Mouse (Mus musculus) heart, postnatal 36 days (tissue): ENCODE data around the gene Cemip. TPM values are rescaled to one million over a fixed set of nuclear protein-coding genes. Genes with fewer than 3 reads are reported as not detected.
A peak's percentile ranks its signal among the peaks of the same experiment; 100 is the strongest.
"Not testable (repeated sequence)": the region's sequence is repeated elsewhere in the genome, so short reads cannot be mapped to it uniquely, and the experiment has no call there.

Experiments
- DNase-seq, 2 experiments: peaks; one replicate each; pipeline ENCODE4 v3.0.0; 2021 to 2022
- intact Hi-C: fragments of 180-260 bp; cut with DNase I; formaldehyde crosslinking; loops from one replicate; pipeline ENCODE4 v1.15.1; 2025
- total RNA-seq, 2 experiments: library from RNA; stranded (reverse); gene quantifications; 2 replicates each; pipeline ENCODE4 v1.2.3; 2021

The Cemip gene
- total RNA-seq: under 1 TPM in 1 of 2 experiments, not detected in 1; 0.14 TPM

DNA sequence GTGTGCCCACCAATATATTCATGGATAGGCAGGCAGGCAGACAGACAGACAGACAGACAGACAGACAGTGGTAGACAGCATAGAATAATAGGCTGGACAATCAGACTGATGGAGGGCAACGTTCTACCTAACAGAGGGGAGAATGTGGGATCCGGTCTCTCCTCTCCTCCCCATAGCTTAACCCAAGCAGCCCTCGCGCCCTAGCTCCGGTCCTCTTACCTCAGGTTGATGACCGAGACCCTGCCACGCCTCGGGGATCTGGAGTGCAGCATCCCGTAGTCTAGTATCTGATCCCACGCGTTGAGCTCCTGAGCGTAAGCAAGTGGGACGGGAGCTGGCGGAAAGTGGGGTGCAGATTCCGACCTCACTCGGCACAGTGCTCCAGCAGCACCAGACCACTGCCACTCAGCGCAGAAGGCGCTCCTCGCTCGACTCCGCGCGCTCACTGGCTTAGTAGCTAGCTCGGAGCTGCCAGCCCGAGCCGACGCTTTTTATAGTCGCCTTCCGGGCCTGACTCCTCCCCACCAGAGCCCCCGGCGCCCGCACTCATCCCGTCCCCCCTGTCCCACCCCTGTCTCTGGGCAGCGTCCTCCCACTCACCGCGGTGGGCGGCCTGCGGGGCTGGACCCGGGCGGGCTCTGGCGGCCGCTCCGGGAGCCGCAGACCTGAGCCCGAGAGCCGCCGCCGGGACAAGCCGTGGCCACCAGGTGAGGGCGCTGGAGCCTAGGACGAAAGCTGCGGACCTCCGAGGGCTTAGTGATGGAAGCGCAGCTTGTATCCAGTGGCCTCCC is at the start of gene Cemip:
Cemip (minus strand) TSS at position 464 of the 791 bp plus-strand sequence.
- DNase-seq: peak; percentile 76 to 81
- intact Hi-C loops: loop anchor here (1.0 to 2.0 kb wide), 3 partner anchors 67 to 270 kb away; no protein-coding TSS in a partner anchor

DNA sequence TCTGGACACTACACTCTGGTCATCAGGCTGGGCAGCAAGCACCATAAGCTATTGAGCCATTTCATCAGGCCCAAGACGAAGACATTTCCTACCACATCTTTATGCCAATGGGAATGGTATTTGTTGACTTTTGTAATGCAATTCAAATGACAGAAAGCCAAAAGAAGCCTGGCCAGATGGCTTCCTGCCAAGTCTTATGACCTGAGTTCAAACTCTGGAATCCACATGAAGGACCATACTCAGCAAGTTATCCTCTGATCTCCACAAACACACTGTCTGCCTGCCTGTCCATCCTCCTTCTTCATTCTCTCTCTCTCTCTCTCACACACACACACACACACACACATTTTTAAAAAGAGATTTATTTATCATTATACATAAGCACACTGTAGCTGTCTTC is 46.4 kb upstream of the Cemip start:
- intact Hi-C loops: no loop called here
- peak in 1 of 2 experiments; percentile 37 for DNase-seq

DNA sequence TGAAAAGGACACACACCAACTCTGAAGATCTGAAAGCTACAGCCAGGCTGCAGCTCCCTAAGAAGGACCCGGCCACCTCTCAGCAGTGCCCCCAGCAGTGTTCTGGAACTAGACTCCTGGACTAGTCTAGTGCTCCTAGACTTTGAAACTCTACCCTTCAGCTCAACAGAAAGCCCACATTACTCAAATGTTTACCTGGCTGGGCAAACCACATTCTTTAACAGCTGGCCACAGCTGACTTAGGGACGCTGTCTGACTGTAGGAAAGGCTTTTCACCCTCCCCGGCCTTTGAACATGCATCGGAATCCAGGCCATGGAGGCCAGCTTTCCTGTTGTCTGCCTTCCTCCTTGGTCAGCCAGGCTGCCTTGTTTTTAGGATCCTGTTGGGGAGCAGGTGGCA is 45.4 kb upstream of the Cemip start:
- intact Hi-C loops: no loop called here
- no peak for DNase-seq

DNA sequence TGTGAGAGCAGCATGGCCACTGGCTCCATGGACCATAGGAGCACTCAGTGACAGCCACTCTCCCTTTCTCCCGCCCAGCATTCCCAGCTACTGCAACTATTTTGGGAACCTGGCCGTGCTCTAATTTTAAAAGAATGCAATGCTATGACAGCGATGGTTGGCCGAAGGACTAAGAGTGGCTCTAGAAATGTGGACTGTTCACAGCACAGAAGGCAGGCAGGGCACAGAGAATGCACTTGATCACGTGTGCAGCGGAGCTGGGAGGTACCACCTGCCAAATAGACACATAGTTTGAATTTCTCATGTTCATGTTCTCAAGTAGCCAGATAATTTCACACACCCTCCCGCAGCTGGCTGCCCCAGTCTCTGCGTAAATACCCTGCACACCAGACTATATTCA is 42.4 kb upstream of the Cemip start:
- intact Hi-C loops: no loop called here
- DNase-seq: peak in 1 of 2 experiments; percentile 39

DNA sequence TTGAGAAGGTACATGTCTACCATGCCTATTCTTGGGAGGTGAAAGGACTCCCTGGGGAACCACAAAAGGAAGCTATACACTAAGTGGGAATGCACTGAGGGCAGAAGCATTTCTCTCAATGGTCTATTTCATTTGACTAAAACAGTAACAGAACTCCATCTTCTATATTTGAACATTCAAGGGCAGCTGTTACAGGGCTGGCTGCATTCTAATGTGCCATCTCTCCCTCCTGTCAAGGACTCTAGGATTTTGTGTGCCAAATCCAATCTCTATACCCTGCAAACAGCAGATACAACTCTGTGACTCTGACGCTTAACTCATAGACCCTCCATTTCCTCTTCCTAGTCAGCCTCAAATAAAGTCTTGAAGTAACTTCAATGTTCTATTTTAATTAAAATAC is 39.4 kb upstream of the Cemip start:
- intact Hi-C loops: no loop called here
- DNase-seq: no peak

DNA sequence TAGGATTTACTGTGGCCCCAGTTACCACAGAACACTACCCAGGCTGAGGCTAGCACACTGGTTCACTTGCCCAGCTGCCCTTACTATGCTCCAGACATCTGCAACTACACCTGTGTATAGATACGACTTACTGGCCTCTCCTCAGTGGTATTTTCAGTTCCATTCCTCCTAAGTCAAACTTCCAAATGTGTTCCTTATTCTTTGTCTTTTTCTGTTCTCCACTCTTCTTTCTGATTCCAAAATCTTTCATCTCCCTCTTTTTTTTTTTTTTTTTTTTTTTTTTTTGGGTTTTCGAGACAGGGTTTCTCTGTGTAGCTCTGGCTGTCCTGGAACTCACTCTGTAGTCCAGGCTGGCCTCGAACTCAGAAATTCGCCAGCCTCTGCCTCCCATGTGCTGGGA is 37.3 kb upstream of the Cemip start:
- not testable (repeated sequence) for DNase-seq

DNA sequence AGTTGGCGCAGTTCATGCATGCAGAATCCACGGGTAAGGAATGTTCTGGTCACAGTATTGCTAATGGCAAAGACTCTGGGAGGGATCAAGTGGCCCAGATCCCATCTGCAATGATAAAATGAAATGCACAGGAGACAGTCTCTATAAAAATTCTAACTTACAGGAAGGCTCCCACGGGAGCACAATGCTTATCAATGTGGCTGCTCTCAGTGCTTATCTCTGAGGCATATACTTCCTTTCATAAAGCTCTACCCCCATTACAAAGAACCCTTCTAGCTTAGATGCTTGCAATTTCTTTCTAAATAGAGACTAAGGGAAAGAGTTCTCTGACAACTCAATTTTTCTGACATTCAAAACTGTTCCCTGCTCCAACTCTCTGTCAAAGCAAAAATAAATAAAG is 35.5 kb upstream of the Cemip start:
- no peak for DNase-seq
- intact Hi-C loops: no loop called here

More for the DNA sequence above, 37.3 kb upstream of the Cemip start:
- intact Hi-C loops: not testable (repeated sequence)

DNA sequence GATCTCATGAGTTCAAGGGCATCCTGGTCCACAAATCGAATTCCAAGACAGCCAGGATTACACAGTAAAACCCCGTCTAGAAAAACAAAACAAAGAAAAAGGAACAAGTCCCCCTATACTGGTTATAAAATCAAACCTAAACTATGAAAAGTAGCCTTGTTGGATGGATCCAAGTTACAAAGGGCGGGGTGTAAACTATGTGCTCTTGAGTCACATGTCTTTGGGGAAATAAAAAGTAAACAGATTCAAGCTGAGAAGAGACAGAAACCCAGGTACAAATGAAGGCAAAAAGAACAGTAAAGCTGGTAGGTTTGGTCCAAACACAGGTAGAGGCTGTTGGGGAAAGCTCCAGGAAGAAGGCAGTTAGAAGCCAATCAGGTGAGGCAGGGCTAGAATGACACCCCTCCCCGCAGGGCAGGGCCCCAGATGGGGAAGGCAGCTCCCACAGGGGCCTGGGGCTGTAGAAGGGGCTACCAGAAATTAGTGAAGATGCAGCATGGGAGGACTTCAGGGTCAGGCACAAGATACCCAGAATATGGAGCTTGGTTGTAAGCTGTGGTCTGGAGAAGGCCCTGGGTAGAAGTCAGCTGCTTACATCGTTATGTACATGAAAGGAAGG is 33.9 kb upstream of the Cemip start:
- DNase-seq: no peak
- intact Hi-C loops: no loop called here

DNA sequence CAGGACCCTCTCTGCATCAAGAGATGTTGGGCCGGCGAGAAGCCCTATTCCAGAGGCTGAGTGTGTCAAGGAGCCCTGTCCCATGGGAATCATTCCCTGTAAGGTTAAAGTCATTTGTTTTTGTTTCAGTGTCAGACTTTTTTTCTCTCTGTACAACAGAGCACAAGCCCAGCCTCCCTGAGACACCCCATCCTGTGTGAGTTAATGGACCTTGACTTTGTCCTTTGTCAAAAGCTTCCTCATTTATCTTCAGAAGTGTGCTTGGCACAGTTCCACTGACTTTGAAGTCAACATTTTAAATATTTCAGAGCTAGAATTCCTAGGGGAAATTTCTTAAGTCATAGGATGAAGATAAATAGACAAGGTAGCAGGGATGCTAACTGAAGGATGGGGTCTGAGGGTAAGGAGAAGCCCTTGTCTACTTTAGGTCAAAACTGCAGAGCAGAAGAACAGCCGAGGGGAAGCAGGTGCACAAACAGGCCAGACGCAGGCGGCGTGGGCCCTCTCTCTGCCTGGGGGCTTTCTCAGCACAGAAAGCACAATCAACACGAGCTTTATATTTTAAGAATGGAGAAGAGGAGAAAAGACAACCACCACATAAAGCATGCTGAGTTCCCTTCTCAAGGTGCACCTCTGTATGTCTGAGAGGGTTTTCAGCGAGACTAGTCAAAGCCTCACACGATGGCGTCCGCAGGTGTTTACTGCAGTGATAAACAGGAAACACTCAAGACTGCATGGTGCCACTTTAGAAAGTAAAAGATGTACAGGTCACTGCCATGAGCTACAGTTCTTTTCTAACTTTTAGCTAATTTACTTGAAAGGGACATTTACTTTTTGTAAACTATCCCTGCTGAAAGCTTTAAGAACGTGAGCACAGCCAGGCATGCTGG is 33.2 kb upstream of the Cemip start:
- intact Hi-C loops: loop anchor here (5.0 kb wide), 1 partner anchor 33 kb away; the partner anchor contains the start of gene Abhd17c
- no peak for DNase-seq

DNA sequence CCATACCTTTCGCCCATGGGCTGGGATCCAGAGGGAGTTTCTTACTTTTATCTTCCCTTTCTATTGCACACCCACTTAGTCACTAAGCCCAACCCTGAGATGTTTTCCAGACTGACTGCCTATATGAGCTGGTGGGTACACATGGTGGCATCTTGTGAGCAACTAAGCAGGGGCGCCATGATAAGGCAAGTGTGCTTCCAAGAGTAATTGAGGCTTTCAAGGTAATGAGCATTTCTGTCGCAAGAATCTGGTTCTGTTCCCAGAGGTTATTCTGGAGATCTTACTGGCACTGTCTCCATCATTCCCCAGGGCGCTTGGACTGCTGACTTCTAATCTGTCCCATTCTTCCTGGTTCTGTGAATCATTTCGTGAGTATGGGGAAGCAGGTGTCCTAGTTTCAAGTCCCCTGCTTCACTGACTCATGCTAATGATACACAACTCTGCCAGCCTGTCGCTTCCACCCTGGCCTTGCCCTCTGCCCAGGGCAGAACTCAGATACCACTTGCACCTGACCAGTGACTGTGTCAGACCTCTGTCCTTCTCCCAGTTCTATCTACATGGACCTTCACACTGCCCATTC is 31.3 kb upstream of the Cemip start:
- intact Hi-C loops: loop anchor here (5.0 kb wide), 1 partner anchor 35 kb away; the partner anchor contains the start of gene Abhd17c
- peak in 1 of 2 experiments; percentile 30 for DNase-seq

DNA sequence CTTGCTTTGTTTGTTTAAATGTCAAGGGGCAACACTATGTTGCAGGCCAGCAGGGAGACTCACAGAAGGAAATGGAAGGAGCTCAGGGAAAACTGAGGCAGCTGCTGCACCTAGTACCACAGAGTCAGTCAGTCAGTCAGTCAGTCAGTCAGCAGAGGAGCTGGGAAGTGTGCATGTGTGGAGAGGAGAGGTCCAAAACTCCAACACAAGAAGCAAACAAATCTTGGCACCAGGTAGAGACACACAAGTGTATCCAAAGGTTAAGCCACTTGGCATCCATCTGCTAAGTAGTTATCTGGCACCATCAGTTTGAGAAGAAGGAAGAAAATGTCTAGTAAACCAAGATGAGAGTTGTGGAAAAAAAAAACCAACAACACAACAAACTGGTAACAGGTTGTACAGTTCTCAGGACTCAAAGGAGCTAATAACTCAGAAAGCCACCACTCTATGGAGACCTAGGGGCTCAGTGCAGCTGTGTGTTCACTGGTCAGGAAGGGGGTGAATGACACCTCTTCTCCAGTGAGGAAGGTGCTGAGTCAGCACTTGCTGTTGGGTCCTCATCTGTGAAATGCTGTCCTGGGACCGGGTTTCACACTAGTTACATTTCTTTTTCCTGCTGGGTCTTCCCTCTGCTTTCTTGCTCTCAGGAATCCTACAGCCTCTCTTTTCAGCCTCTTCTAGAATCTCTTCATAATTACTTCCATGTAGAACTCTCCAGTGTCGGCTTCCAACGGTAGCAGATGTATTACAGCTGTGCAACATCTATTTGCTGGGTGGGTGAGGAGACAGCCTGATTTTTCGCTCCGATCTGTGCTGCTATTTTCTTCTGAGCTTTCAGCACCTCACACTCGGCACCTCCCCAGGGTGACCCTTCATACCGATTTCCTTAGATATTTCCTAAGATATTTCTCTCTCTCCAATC is 30.6 kb upstream of the Cemip start:
- DNase-seq: peak in 1 of 2 experiments; percentile 25
- intact Hi-C loops: loop anchor here (5.0 kb wide), 1 partner anchor 35 kb away; the partner anchor contains the start of gene Abhd17c

DNA sequence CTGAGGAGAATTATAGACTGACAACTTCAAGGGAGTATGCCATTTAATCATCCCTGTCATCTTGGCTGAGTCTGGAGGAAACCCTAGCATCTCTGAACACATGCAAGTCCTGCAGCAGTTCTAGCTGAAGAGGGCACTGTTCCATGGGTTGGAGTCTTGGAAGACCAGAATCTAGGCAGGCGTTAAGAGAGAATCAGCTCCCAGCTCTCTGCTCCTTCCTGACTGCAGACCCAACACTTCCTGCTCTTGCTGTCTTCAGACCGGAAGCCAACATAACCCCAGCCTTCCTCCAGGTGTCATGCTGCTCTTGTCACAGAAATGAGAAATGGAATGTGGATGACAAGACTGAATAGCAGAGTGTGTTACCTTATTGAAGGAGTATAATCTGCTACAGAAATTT is 29.1 kb upstream of the Cemip start:
- DNase-seq: no peak
- intact Hi-C loops: loop anchor here (5.0 kb wide), 1 partner anchor 37 kb away; the partner anchor contains the start of gene Abhd17c

DNA sequence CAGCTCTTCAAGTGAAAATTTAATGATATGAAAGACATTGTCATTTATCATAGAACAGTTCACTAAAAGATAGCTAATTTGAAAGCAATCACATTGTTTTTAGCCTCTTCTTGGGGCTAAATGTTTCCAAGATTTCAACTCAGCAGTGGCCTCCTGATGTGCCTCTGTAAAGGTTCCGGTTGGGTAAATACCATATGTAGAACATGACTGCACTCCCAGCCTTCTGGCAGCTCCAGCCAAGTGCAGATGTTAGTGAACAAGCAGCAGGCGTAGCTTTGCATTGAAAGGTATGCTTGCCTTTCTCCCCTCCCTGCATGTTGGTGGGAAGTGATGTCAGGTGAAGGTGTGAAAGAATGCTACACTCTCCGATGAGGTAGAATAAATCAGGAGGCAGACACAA is 28.5 kb upstream of the Cemip start:
- intact Hi-C loops: loop anchor here (5.0 kb wide), 1 partner anchor 38 kb away; the partner anchor contains the start of gene Abhd17c
- DNase-seq: no peak

DNA sequence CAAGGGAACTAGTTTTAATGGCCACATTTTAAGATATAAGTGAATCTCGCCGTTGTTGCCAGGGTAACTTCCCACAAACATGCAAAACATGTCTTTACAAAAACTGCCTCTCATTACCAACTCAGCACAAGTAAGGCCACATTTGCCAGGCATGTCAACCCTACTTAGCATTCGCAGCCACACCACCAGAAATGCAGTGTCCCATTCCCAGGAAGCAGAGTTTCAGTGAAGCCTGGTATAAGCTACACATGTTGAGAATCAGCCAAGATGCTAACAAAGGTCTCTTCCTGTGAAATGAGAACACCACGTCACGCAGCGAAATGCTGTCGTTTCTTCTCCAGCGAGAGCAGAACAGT is 26.7 kb upstream of the Cemip start:
- no peak for DNase-seq
- intact Hi-C loops: no loop called here

DNA sequence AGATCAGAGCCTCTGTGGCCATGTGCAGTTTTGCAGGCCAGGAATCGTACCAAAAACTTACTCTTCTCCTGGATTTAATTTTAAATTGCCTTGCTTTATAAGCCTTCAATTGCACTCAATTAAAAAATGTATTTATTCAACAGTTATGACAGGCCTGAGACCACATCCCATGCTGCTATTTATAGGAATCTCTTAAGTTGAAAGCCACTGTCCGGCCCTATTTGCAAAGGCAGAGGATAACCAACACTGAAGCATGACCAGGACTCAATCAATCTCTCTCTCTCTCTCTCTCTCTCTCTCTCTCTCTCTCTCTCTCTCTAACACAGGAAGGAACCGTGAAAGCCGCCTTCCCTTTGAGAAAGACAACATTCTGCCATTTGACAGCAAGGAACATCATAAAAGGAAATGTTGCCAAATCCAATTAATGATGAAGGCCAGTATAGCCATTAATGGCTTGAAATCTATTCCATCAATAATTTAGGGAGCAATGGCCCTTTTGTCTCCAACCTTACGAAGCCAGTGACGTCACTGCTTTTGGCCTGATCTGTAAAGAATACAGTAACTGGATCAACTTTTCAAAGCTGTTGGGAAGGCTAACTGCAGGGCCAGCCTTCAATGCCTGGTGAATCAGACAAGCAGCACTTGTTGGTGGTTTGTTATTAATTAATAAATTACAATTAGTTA is 26.2 kb upstream of the Cemip start:
- intact Hi-C loops: no loop called here
- DNase-seq: no peak

DNA sequence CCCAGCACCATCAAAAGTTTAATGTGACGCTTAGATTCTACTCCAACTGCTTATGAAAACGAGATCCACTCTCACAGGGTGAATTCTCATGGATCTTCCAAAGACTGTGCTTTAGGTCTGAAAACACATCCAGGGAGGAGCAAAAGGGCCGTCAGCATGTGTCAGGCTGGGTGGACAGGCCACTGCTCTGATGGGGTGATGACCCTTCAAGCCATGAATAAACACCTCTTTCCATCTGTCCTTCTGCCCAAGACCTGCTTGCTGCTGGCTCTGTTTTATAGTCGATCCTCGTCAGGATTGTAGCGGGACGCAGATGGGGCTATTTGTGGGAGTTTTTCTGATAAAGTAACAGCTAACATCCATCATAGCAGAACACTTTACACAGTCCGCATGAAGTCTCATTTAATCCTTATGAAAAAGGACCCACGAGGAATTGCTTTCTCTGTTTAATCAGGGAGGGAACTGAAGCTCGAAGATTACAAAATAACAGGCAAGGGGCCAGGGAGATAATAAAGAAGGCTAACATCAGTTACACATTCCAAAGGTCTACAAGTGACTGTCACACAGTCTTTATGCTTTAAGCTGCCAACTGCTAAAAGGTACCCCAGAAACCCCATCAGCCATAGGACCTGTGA is 25.5 kb upstream of the Cemip start:
- intact Hi-C loops: no loop called here
- DNase-seq: no peak

DNA sequence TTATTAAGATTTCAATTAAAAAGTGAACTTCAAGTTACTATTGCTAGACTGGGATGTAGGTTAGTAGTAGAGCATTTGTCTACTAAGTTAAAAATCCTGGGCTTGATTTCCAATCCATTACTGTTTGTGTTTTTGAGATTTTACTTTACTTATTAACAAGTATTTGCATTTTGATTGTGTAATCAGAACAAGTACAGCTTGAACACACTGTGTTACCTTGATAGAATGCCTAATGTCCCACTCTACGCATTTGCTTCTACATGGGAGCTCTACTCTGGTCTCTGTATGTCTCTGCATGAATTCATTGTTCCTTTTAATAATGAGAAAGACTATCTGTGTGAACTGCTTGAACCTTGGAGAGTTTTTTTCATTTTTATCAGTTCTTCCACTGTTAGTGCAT is 20.6 kb upstream of the Cemip start:
- no peak for DNase-seq
- intact Hi-C loops: no loop called here

DNA sequence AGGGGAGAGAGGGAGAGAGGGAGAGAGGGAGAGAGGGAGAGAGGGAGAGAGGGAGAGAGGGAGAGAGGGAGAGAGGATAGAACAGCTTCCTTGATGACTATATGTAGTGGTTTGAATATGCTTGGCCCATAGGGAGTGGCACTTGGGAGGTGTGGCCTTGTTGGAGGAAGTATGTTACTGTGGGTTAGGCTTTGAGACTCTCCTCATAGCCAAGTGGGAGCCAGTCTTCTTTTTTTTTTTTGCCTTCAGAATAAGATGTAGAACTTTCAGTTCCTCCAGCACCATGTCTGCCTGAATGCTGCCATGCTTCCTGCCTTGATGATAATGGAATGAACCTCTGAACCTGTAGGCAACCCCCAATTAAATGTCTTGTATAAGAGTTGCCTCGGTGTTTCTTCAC is 16.3 kb upstream of the Cemip start:
- intact Hi-C loops: no loop called here
- no peak for DNase-seq
